Mouse (Mus musculus) heart, adult 2 months (tissue): ENCODE results near the gene Fam189a1.

Experiments used
- CTCF ChIP-seq: fragments of 200-600 bp; IDR thresholded peaks from 2 replicates; pipeline ENCODE4 v1.8.1; 2022; ENCODE audit warnings: antibody characterized with exemption, mild to moderate bottlenecking, moderate library complexity
- POLR2A ChIP-seq: fragments of 200-500 bp; IDR thresholded peaks from 2 replicates; pipeline ENCODE4 v1.6.1; 2011; ENCODE audit warnings: mild to moderate bottlenecking, low read depth, low read length, control low read depth; ENCODE audit not compliant: insufficient read depth

DNA sequence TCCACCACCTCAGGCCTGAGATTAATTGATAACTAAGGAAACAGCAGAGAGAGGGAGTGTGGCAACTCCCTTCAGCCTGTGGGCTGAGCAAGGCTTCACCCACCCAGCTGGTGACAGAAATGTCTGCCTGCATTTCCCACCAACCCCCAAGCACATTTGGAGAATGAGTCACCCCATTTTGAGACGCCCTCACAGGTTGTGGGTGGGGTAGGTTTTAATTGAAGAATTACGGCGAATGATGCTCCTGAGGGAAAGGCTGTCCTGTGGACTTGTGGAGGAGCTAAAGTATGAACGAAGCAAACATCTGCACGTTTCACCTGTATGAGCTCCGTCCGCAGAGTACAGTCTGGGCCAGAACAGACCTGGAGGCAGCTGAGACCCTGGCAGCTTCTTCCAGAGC is 404.2 kb downstream of the Fam189a1 start:
- no peak for TF ChIP-seq POLR2A
- TF ChIP-seq CTCF: no peak
